ENCODE assay signal across 7 mouse cellular contexts in the genomic region with DNA sequence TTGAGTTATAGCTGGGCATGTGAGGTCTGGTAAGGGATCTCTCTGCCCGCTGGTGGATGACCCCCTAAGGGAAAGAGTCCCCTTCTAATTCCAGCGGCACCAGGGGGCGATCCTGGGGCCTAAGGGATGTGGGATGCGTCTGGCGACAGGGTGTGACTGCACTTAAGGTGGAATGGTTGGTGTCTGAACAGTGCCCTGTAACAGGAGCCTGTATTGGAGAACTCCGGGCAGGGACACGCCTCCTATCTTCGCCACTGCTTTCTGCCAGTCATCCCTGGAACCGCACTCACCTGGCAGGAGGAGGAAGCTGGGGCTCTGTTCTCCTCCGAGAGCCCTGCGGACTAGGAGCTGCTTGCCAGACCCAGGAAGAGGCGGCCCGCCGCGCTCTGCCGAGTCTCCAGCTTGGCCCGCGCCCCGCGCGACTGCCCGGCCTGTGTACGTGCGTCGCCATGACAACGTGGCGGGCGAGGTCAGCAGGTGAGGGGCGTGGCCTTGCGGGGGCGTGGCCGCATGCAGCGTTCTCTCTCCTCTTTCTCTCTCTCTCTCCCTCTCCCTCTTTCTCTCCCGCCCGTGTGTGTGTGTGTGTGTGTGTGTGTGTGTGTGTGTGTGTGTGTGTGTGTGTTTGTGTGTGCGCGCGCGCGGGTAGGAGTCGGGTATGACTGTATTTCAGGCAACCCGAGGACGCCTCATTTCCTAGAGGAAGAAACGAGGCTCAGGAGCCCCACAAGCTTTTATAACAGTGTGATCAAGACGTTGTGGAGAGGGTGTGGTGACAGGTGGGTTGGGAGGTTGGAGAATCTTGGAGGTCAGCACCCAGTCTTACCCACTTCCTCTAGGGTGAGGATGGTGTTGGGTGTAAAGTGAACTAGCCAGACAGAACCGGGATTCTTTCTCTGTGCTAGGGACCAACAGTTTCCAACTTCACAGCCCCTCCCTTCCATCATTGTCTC. TPM values are rescaled to one million over a fixed set of nuclear protein-coding genes. Genes with fewer than 3 reads are reported as not detected.
DNase-seq lines count a peak whose midpoint lies in the region; ATAC-seq and TF ChIP-seq lines count a peak whose summit lies in the region.

Gene Fhad1 (minus strand): TSS at position 424 of the 950 bp plus-strand sequence.

- WGBS in embryonic facial prominence, embryonic 14.5 days, result 2% methylated on average over 42 of the region's 46 CpGs
- WGBS in heart, embryonic 10.5 days, result under 1% methylated on average over 43 of the region's 46 CpGs
- whole genome bisulfite sequencing in liver, embryonic 11.5 days, result 2% methylated on average over 46 of the region's 46 CpGs
- under 1% methylated on average over 44 of the region's 46 CpGs for WGBS in midbrain, postnatal 0 days

- peak within 1 kb of the TSS; percentile 81 for H3K4me2 ChIP-seq in embryonic facial prominence, embryonic 14.5 days (ENCODE audit: low read depth, low read length)
- H3K4me2 ChIP-seq in liver, embryonic 11.5 days, result peak within 1 kb of the TSS; percentile 62
- H3K4me2 ChIP-seq in midbrain, postnatal 0 days (ENCODE audit: low read depth, low read length, poor library complexity, severe bottlenecking), result peak within 1 kb of the TSS; percentile 74

- H3K27me3 ChIP-seq in embryonic facial prominence, embryonic 14.5 days (replicated peaks; ENCODE audit: control insufficient read depth, insufficient read depth, low read length), result no peaks in the 10 kb centered on the region; the same call in 1 of the 2 replicates
- H3K27me3 ChIP-seq in heart, embryonic 10.5 days (ENCODE audit: insufficient read depth, poor library complexity, severe bottlenecking), result peaks cover 40% of the 10 kb centered on the region
- H3K27me3 ChIP-seq in liver, embryonic 11.5 days (replicated peaks; ENCODE audit: control insufficient read depth, insufficient read depth, low read length), result peaks cover 34% of the 10 kb centered on the region
- H3K27me3 ChIP-seq in midbrain, postnatal 0 days (ENCODE audit: insufficient read depth, low read length), result no peaks in the 10 kb centered on the region

- no peaks in the 10 kb centered on the region for H3K9me3 ChIP-seq in embryonic facial prominence, embryonic 14.5 days (ENCODE audit: control insufficient read depth, low read length)
- H3K9me3 ChIP-seq in heart, embryonic 10.5 days, result no peaks in the 10 kb centered on the region
- H3K9me3 ChIP-seq in liver, embryonic 11.5 days (ENCODE audit: control insufficient read depth, low read length), result no peaks in the 10 kb centered on the region
- no peaks in the 10 kb centered on the region for H3K9me3 ChIP-seq in midbrain, postnatal 0 days (ENCODE audit: low read length)

- peak within 1 kb of the TSS; percentile 41 for H3K4me3 ChIP-seq in embryonic facial prominence, embryonic 14.5 days (ENCODE audit: low read depth, low read length)
- peak within 1 kb of the TSS; percentile 65 for H3K4me3 ChIP-seq in heart, embryonic 10.5 days
- peak within 1 kb of the TSS; percentile 40 for H3K4me3 ChIP-seq in liver, embryonic 11.5 days (ENCODE audit: low read depth, low read length)
- peak within 1 kb of the TSS; percentile 42 for H3K4me3 ChIP-seq in midbrain, postnatal 0 days (ENCODE audit: low read depth, low read length)

- peak; percentile 45 for TF ChIP-seq CTCF in midbrain, postnatal 0 days (IDR thresholded peaks at IDR 0.05)

- peaks cover 7% of the 10 kb centered on the region; the same call in 1 of the 2 replicates for H3K4me1 ChIP-seq in embryonic facial prominence, embryonic 14.5 days (ENCODE audit: control insufficient read depth, insufficient read depth, low read length)
- H3K4me1 ChIP-seq in heart, embryonic 10.5 days, result peaks cover 41% of the 10 kb centered on the region
- H3K4me1 ChIP-seq in liver, embryonic 11.5 days (replicated peaks; ENCODE audit: control insufficient read depth, insufficient read depth, low read length), result peaks cover 9% of the 10 kb centered on the region
- no peaks in the 10 kb centered on the region for H3K4me1 ChIP-seq in midbrain, postnatal 0 days (ENCODE audit: insufficient read depth, low read length)

- H3K27ac ChIP-seq in embryonic facial prominence, embryonic 14.5 days (replicated peaks; ENCODE audit: low read depth, low read length), result no peak within 1 kb of the TSS
- H3K27ac ChIP-seq in heart, embryonic 10.5 days, result peak within 1 kb of the TSS; percentile 78
- no peak within 1 kb of the TSS for H3K27ac ChIP-seq in liver, embryonic 11.5 days (ENCODE audit: low read depth, low read length)
- H3K27ac ChIP-seq in midbrain, postnatal 0 days (ENCODE audit: low read depth, low read length), result peak within 1 kb of the TSS; percentile 65

- peak within 1 kb of the TSS; percentile 52 for H3K9ac ChIP-seq in embryonic facial prominence, embryonic 14.5 days (ENCODE audit: low read depth, low read length)
- peak within 1 kb of the TSS; percentile 20; the same call in 1 of the 2 replicates for H3K9ac ChIP-seq in liver, embryonic 11.5 days (ENCODE audit: low read depth, low read length)
- peak within 1 kb of the TSS; percentile 51 for H3K9ac ChIP-seq in midbrain, postnatal 0 days (replicated peaks; ENCODE audit: low read length, poor library complexity, severe bottlenecking)

- H3K36me3 ChIP-seq in embryonic facial prominence, embryonic 14.5 days (ENCODE audit: control insufficient read depth, insufficient read depth, low read length), result no peaks in the 10 kb centered on the region
- no peaks in the 10 kb centered on the region for H3K36me3 ChIP-seq in heart, embryonic 10.5 days
- H3K36me3 ChIP-seq in liver, embryonic 11.5 days (ENCODE audit: control insufficient read depth, insufficient read depth, low read length), result no peaks in the 10 kb centered on the region
- H3K36me3 ChIP-seq in midbrain, postnatal 0 days (ENCODE audit: insufficient read depth, low read length), result no peaks in the 10 kb centered on the region

- DNase-seq in brain, adult 2 months (ENCODE audit: low read depth, low spot score), result peak; percentile 78
- peak; percentile 88 for DNase-seq in embryonic facial prominence, embryonic 14.5 days (ENCODE audit: low spot score)
- DNase-seq in heart, embryonic 10.5 days (ENCODE audit: low spot score), result peak; percentile 94
- DNase-seq in kidney, adult 8-10 months, result peak; percentile 91 to 93
- peak; percentile 70 for DNase-seq in liver, embryonic 11.5 days (ENCODE audit: low spot score)
- peak; percentile 72 for DNase-seq in midbrain, postnatal 0 days (ENCODE audit: low spot score)
- peak; percentile 11 to 66 for DNase-seq in spleen, postnatal 10 days (ENCODE audit: low spot score in 2 of 2)

- peak; percentile 89 for ATAC-seq in embryonic facial prominence, embryonic 14.5 days (ENCODE audit: low read depth)
- peak; percentile 72 for ATAC-seq in liver, embryonic 11.5 days (replicated peaks; ENCODE audit: low FRiP score)
- ATAC-seq in midbrain, postnatal 0 days (ENCODE audit: low FRiP score), result peak; percentile 77

RNA-seq across cellular contexts. Expression of gene Fhad1, which starts in this region (rescaled TPM):
- polyA plus RNA-seq in embryonic facial prominence, embryonic 14.5 days (2014; fragmentation: Nextera tagmentation; extraction: Ambion mirVana), result 5.9 and 6.8 TPM in 2 replicates
- polyA plus RNA-seq in heart, embryonic 10.5 days (2016; fragmentation: Nextera tagmentation; extraction: Ambion mirVana), result 3.4 and 5.2 TPM in 2 replicates
- polyA plus RNA-seq in liver, embryonic 11.5 days (2014; fragmentation: Nextera tagmentation; extraction: Ambion mirVana), result 0.69 and 1.8 TPM in 2 replicates
- 3.6 and 5.6 TPM in 2 replicates for total RNA-seq in midbrain, postnatal 0 days (2014; rRNA removed)
- polyA plus RNA-seq in midbrain, postnatal 0 days (2015; fragmentation: Nextera tagmentation; extraction: Ambion mirVana), result 6.6 and 7.2 TPM in 2 replicates

Comparison
In these comparisons a context has a peak if more than half of its experiments do, and no peak if none do; other contexts are left out.
1. DNase-seq: peak in every context shown above with its lines; median percentile 94 in heart, embryonic 10.5 days; 92 in kidney, adult 8-10 months; 88 in embryonic facial prominence, embryonic 14.5 days; 78 in brain, adult 2 months; 72 in midbrain, postnatal 0 days; 70 in liver, embryonic 11.5 days; 38 in spleen, postnatal 10 days.
2. H3K27ac ChIP-seq: peak in heart, embryonic 10.5 days (single experiment) and midbrain, postnatal 0 days (single experiment); none in embryonic facial prominence, embryonic 14.5 days (single experiment) and liver, embryonic 11.5 days (single experiment).
3. Peak in every context shown above with its lines, with median percentiles within 50 percentile points of each other: ATAC-seq, H3K4me2 ChIP-seq, H3K4me3 ChIP-seq and H3K9ac ChIP-seq.